ENCODE assay signal across 30 mouse cellular contexts in genomic region chr17:44610828-44611227, GRCm38 (mm10).
"Had no signal": no experiment of that assay in that cellular context is flagged by ENCODE, and none has a peak within 500 bp of the region (broad histone marks: within the 10 kb centered on the region; RNA-seq: fewer than 3 reads in every experiment).

No protein-coding gene starts in this region.

- H3K27me3 ChIP-seq: heart, embryonic 15.5 days; hindbrain, embryonic 13.5 days; hindbrain, embryonic 15.5 days; intestine, embryonic 15.5 days had no signal

- ATAC-seq: hindbrain, postnatal 0 days; inflammation-experienced regulatory T-cells, adult 6 months; intestine, embryonic 15.5 days; intestine, postnatal 0 days had no signal

- H3K9me3 ChIP-seq: heart, embryonic 13.5 days; heart, embryonic 15.5 days; hindbrain, embryonic 13.5 days; hindbrain, embryonic 15.5 days; intestine, embryonic 15.5 days; kidney, embryonic 15.5 days; limb, embryonic 10.5 days; limb, embryonic 12.5 days had no signal

- H3K4me3 ChIP-seq: gastrocnemius, adult 2 months; heart, adult 2 months; heart, embryonic 13.5 days; heart, embryonic 15.5 days; hindbrain, embryonic 13.5 days; hindbrain, embryonic 15.5 days; intestine, embryonic 15.5 days; kidney, embryonic 15.5 days; layer of hippocampus, adult 2 months; left cerebral cortex, adult 2 months; limb, embryonic 10.5 days; limb, embryonic 12.5 days had no signal

- DNase-seq: gastrocnemius, adult 2 months; gastrocnemius, postnatal 14 days; gastrocnemius, postnatal 36 days; heart, adult 11 months; heart, adult 2 months; heart, postnatal 14 days; heart, postnatal 36 days; kidney, adult 18-20 months; kidney, adult 8-10 months; kidney, postnatal 25 days; kidney, postnatal 4 days; liver; lung, adult 18-20 months had no signal

- H3K9ac ChIP-seq: heart, embryonic 13.5 days; heart, embryonic 15.5 days; hindbrain, embryonic 13.5 days; hindbrain, embryonic 15.5 days; intestine, embryonic 15.5 days; kidney, embryonic 15.5 days; limb, embryonic 12.5 days; liver, embryonic 14.5 days had no signal

- H3K27ac ChIP-seq: gastrocnemius, adult 2 months; heart, adult 2 months; heart, embryonic 13.5 days; heart, embryonic 15.5 days; hindbrain, embryonic 13.5 days; hindbrain, embryonic 15.5 days; hindbrain, postnatal 0 days; intestine, embryonic 15.5 days; kidney, embryonic 15.5 days; kidney, postnatal 0 days; layer of hippocampus, adult 2 months; left cerebral cortex, adult 2 months; limb, embryonic 10.5 days; limb, embryonic 12.5 days; liver, embryonic 14.5 days had no signal

- H3K36me3 ChIP-seq: heart, embryonic 13.5 days; heart, embryonic 15.5 days; hindbrain, embryonic 13.5 days; hindbrain, embryonic 15.5 days; intestine, embryonic 15.5 days; kidney, embryonic 15.5 days; limb, embryonic 12.5 days had no signal

- H3K4me2 ChIP-seq: heart, embryonic 11.5 days; heart, embryonic 13.5 days; heart, embryonic 15.5 days; hindbrain, embryonic 13.5 days; hindbrain, embryonic 15.5 days; intestine, embryonic 15.5 days; kidney, embryonic 15.5 days; limb, embryonic 12.5 days; liver, embryonic 11.5 days had no signal

- H3K4me1 ChIP-seq: heart, embryonic 13.5 days; heart, embryonic 15.5 days; intestine, embryonic 15.5 days had no signal
